Mouse (Mus musculus) limb, embryonic 14.5 days (tissue): ENCODE measurements around the gene Tecr. TPM values are rescaled to one million over a fixed set of nuclear protein-coding genes. Genes with fewer than 3 reads are reported as not detected.
A peak's percentile ranks its signal among the peaks of the same experiment; 100 is the strongest.

Source experiments
- ATAC-seq: fragments of 200-750 bp; cut with Nextera tagmentation; 2 replicates; pipeline ENCODE4 v1.8.0; 2017; ENCODE audit warnings: low read depth, moderate number of reproducible peaks, moderate TSS enrichment; ENCODE audit not compliant: low FRiP score
- DNase-seq: peaks from one replicate; pipeline ENCODE4 v3.0.0-alpha.2; 2015; ENCODE audit warnings: low spot score
- H3K27ac ChIP-seq: fragments of 300-500 bp; sonication (generic); replicated peaks from 2 replicates; pipeline ENCODE4 v1.5.1; 2014; ENCODE audit warnings: low read depth, mild to moderate bottlenecking, low read length, moderate library complexity, mixed read lengths
- H3K27me3 ChIP-seq: fragments of 300-500 bp; sonication (generic); 2 replicates; pipeline ENCODE4 v1.6.1; 2014; ENCODE audit warnings: low read length, mixed read lengths; ENCODE audit not compliant: control insufficient read depth, insufficient read depth
- H3K36me3 ChIP-seq: fragments of 300-500 bp; sonication (generic); 2 replicates; pipeline ENCODE4 v1.6.1; 2014; ENCODE audit warnings: mild to moderate bottlenecking, low read length, moderate library complexity, mixed read lengths; ENCODE audit not compliant: control insufficient read depth, insufficient read depth
- H3K4me1 ChIP-seq: fragments of 300-500 bp; sonication (generic); 2 replicates; pipeline ENCODE4 v1.6.1; 2014; ENCODE audit warnings: antibody characterized with exemption, low read length, mixed read lengths; ENCODE audit not compliant: control insufficient read depth, insufficient read depth
- H3K4me2 ChIP-seq: fragments of 300-500 bp; sonication (generic); replicated peaks from 2 replicates; pipeline ENCODE4 v1.6.1; 2014; ENCODE audit warnings: low read depth, mild to moderate bottlenecking, low read length, moderate library complexity; ENCODE audit not compliant: severe bottlenecking
- H3K4me3 ChIP-seq: fragments of 300-500 bp; sonication (generic); replicated peaks from 2 replicates; pipeline ENCODE4 v1.5.1; 2014; ENCODE audit warnings: low read length
- H3K9ac ChIP-seq: fragments of 300-500 bp; sonication (generic); 2 replicates; pipeline ENCODE4 v1.6.1; 2014; ENCODE audit warnings: mild to moderate bottlenecking, low read depth, low read length, moderate library complexity; ENCODE audit not compliant: severe bottlenecking
- H3K9me3 ChIP-seq: fragments of 300-500 bp; sonication (generic); 2 replicates; pipeline ENCODE4 v1.6.1; 2016; ENCODE audit warnings: low read length; ENCODE audit not compliant: control insufficient read depth
- POLR2A ChIP-seq: fragments of 200-500 bp; IDR thresholded peaks from 2 replicates; pipeline ENCODE4 v1.8.0; 2012; ENCODE audit warnings: inconsistent platforms, mild to moderate bottlenecking, moderate library complexity, borderline replicate concordance; ENCODE audit not compliant: insufficient read depth, insufficient read length; ENCODE audit errors: extremely low read depth
- WGBS: fragments of 180-500 bp; shearing (Covaris S2); extraction: QIAGEN DNeasy Blood & Tissue Kit; methylation state at CpG from one replicate; pipeline ENCODE4 v1.1.7; 2014; 5-methylcytosine and 5-hydroxymethylcytosine counted together
- polyA plus RNA-seq, 2 experiments: library from polyadenylated mRNA; depleted of rRNA in 1 of 2; stranded (reverse) in 1 of 2; unstranded in 1 of 2; fragments of >200 nt; fragmentation: Nextera tagmentation in 1 of 2; extraction: Ambion mirVana in 1 of 2; gene quantifications; 2 replicates each; pipeline versions ENCODE4 v1.2.1 to v1.2.3; 2012 to 2014

Gene Tecr
- polyA plus RNA-seq, 2 experiments: 589 to 595 TPM

- no peak overlapping the region for H3K9ac ChIP-seq
- H3K4me1 ChIP-seq: peaks cover 12% of the 10 kb centered on the region; the same call in 1 of the 2 replicates
- no peaks in the 10 kb centered on the region for H3K27me3 ChIP-seq
- H3K9me3 ChIP-seq: no peaks in the 10 kb centered on the region
- H3K36me3 ChIP-seq: peaks cover 13% of the 10 kb centered on the region; the same call in 1 of the 2 replicates
- DNase-seq: no peak
- 91% methylated on average over 8 of the region's 8 CpGs for WGBS
- TF ChIP-seq POLR2A: no peak
- no peak overlapping the region for H3K27ac ChIP-seq
- no peak for ATAC-seq
- no peak overlapping the region for H3K4me2 ChIP-seq
- no peak overlapping the region for H3K4me3 ChIP-seq
Observed at GRCm38 (mm10) chr8:83579676-83580075, 28.1 kb downstream of the Tecr start.

- Histone ChIP-seq H3K4me2 (no peak overlapping the region), H3K9ac (no peak overlapping the region), H3K9me3 (no peaks in the 10 kb centered on the region), H3K36me3 (peaks cover 15% of the 10 kb centered on the region), H3K27ac (no peak overlapping the region), H3K4me1 (peaks cover 12% of the 10 kb centered on the region; the same call in 1 of the 2 replicates), H3K27me3 (no peaks in the 10 kb centered on the region), H3K4me3 (no peak overlapping the region)
- DNase-seq (no peak), ATAC-seq (no peak)
- TF ChIP-seq POLR2A: no peak
- 76% methylated on average over 17 of the region's 17 CpGs for WGBS
Observed at GRCm38 (mm10) chr8:83578131-83579055, 29.4 kb downstream of the Tecr start.

- H3K9ac ChIP-seq: no peak overlapping the region
- peaks cover 12% of the 10 kb centered on the region; the same call in 1 of the 2 replicates for H3K4me1 ChIP-seq
- H3K27me3 ChIP-seq: no peaks in the 10 kb centered on the region
- 63% methylated on average over 9 of the region's 9 CpGs for WGBS
- H3K4me3 ChIP-seq: no peak overlapping the region
- TF ChIP-seq POLR2A: no peak
- DNase-seq (no peak), ATAC-seq (no peak)
- peak overlapping the region; percentile 8; the same call in 1 of the 2 replicates for H3K27ac ChIP-seq
- H3K9me3 ChIP-seq: no peaks in the 10 kb centered on the region
- peaks cover 24% of the 10 kb centered on the region for H3K36me3 ChIP-seq
- no peak overlapping the region for H3K4me2 ChIP-seq
Observed at GRCm38 (mm10) chr8:83577384-83577791, 30.4 kb downstream of the Tecr start.

- Histone ChIP-seq H3K9ac (no peak overlapping the region), H3K4me2 (no peak overlapping the region), H3K4me1 (peaks cover 12% of the 10 kb centered on the region; the same call in 1 of the 2 replicates), H3K27ac (no peak overlapping the region), H3K27me3 (no peaks in the 10 kb centered on the region), H3K9me3 (no peaks in the 10 kb centered on the region), H3K36me3 (peaks cover 29% of the 10 kb centered on the region), H3K4me3 (no peak overlapping the region)
- WGBS: 58% methylated on average over 4 of the region's 4 CpGs
- no peak for TF ChIP-seq POLR2A
- ATAC-seq (no peak), DNase-seq (no peak)
Observed at GRCm38 (mm10) chr8:83576921-83577320, 30.9 kb downstream of the Tecr start.

- no peak for TF ChIP-seq POLR2A
- H3K36me3 ChIP-seq: peaks cover 33% of the 10 kb centered on the region
- no peak overlapping the region for H3K9ac ChIP-seq
- H3K4me3 ChIP-seq: no peak overlapping the region
- no peak overlapping the region for H3K4me2 ChIP-seq
- H3K9me3 ChIP-seq: no peaks in the 10 kb centered on the region
- H3K27ac ChIP-seq: 0 out of 2 replicates have a peak overlapping the region, but pooled peaks have one; percentile 72
- no peaks in the 10 kb centered on the region for H3K27me3 ChIP-seq
- 43% methylated on average over 2 of the region's 4 CpGs for WGBS
- no peak for ATAC-seq
- DNase-seq: no peak
- H3K4me1 ChIP-seq: peaks cover 12% of the 10 kb centered on the region; the same call in 1 of the 2 replicates
Observed at GRCm38 (mm10) chr8:83576516-83576895, 31.3 kb downstream of the Tecr start.
